Mouse (Mus musculus) embryonic fibroblast, embryonic 13.5 days (primary cell): ENCODE measurements around the gene Lypd5.

Experiments used
- CTCF ChIP-seq: IDR thresholded peaks from 2 replicates; pipeline ENCODE4 v1.5.1; 2011; ENCODE audit warnings: mild to moderate bottlenecking, control low read depth, low read length, moderate library complexity, borderline replicate concordance; ENCODE audit not compliant: insufficient read depth
- POLR2A ChIP-seq: IDR thresholded peaks from 2 replicates; pipeline ENCODE4 v1.6.1; 2011; ENCODE audit warnings: low read depth, mild to moderate bottlenecking, control low read depth, low read length, moderate library complexity

DNA sequence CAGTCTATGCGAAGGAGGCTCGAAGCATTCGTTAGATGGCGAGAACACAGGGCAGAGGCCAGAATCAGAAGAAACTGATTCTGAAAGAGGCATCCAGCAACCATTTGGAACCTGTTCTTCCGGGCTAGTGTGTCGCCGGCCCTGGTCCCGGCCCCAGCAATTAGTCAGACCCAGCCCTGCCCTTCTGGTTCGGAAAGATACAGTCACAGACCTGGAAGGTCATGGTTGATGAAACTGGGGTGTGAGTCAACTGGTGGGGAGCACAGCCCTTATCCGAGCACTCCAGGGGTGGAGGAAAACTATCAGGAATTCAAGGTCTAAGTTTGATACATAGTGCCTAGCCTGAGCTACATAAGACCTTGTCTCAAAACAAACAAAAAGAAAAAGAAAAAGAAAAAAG, 7.1 kb downstream of the Lypd5 start:
- TF ChIP-seq CTCF (no peak), POLR2A (no peak)
